Mouse (Mus musculus): ENCODE measurements around the gene Derl3.
"Not testable (repeated sequence)": the region's sequence is repeated elsewhere in the genome, so short reads cannot be mapped to it uniquely, and the experiment has no call there.

Derl3 gene

DNA sequence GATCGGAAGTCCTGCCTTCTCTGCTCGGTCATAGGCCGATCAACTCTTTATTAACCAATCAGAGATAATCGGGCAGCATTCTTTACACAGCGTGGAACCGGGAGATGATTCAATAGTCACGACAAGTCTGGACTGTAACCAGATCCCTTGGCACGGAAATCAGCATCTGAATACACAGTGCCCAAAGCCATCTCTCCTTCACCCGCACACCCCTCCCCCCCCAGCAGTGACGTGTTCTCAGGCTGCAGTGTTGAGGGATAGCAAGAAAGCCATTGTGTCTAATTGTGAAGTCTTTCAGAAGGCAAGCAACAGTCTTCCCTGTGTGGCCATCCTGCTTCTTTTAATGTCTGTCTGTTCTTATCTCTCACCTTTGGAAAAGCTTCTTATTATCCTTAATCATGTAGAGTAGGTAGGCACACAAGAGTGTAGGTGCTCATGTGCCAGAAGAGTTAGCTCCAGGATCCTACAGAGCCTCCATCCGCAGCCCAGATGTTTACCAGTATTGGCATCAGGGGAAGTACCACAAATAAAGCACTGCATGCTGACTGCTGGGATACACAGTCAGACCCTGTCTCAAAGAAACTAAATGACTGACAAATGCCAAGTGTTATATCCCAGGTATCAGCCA, 20.2 kb upstream of the Derl3 start:
- DNase-seq (ENCODE audit: low read depth, low spot score), result peak; percentile 40

DNA sequence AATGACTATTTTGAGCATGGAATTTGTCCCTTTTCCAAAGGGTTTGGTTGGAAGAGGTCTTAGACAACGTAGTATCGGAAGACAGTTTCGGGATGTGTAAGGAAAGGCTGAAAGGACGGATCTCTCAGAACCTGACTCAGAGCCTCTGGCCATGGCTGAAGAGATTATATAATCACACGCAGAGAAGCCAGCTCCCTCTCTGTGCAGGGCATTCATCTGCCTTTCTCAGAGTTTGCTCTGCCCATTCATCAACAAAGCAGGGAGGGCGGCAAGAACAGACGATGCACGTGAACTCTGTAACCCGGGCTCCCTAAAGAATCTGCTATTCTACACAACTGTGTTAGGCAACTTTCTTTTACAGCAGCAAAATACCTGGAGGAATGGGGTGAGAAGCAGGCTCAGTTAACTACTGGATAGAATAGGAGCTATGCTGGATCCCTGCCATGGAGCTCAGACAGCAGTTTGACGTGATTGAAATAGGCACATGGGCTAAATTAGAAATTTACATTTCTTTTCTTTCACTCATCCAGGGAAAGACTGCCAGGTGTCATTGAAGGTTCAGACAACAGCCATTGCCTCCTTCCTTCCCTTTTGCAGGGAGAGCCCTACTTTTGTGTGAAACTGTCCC, 19.6 kb upstream of the Derl3 start:
- DNase-seq (ENCODE audit: low read depth, low spot score), result no peak

DNA sequence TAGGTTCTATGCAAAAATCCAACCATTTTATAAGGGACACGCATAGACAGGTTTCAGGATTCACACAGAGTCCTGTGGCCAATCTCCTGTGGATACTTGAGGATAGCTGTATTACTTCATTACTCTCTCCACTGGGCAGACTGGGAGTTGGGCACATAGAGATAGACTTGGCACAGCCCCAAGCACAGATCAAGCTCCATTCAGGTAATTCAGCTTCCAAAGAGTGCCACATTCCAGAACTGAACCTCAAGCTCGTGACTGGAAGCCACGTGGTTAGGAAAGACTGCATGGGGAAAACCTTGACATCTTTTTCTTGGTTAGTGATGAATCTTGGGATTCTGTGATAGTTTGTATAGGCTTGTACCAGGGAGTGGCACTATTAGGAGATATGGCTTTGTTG, 14.4 kb upstream of the Derl3 start:
- no peak for DNase-seq (ENCODE audit: low read depth, low spot score)

DNA sequence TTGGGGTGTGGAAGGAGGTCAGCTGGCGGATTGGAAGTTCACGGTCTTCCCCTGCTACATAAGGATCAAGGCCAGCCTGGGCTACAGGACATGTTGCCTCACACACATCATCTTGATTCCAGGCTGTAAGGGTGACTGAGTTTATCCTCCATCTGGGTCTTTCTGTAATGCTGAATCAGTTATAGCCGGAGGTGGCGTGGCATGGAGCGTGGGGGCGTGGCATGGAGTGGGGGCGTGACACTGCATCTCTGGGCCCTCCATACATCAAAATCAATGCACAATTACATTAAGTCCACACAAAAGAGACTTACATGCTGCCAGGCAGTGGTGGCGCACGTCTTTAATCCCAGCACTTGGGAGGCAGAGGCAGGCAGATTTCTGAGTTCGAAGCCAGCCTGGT, 12.9 kb upstream of the Derl3 start:
- DNase-seq (ENCODE audit: low read depth, low spot score), result no peak

GRCm38 (mm10) chr10:75880771-75881577, 12.2 kb upstream of the Derl3 start:
- no peak for DNase-seq (ENCODE audit: low read depth, low spot score)

DNA sequence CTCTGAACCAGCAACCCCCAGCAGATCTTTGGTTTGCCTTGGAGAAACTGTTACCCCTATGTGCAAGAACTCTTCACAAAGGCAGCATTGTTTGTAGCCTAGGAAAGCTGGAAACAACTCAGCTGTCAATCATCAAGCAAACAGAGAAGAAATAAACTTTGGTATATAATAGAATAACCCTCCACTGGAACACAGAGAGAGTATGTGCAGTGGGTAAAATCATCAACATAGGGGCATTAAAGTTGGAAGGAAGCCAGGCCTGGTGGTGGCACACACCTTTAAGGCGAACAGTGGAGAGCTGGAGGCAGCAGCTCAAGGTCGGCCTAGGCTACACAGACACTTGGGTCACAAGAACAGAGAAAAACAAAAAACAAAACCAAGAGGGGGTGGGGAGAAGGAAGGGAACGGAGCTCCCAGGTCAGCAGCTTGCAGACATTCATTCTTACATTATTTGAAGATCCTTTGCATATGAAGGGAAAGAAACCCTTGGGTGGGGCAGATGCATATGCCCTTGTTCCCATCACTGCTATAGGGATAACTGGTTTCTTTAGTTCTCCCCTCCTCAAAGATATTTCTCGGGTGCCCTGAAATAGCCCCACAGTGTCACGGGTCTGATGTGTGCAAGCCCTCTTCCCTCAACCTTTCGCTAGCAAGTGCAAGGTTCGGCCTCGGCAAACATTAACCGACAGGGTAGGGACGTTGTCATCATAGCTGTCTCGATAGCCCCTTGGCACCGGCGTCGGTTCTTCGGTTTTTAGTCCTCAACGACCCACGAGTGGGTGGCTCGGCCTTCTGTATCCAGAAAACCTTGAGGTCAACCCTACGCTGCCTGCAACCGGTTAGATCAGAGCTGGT, 11.4 kb upstream of the Derl3 start:
- no peak for DNase-seq (ENCODE audit: low read depth, low spot score)

GRCm38 (mm10) chr10:75882433-75883231, 10.6 kb upstream of the Derl3 start:
- DNase-seq (ENCODE audit: low read depth, low spot score), result no peak

DNA sequence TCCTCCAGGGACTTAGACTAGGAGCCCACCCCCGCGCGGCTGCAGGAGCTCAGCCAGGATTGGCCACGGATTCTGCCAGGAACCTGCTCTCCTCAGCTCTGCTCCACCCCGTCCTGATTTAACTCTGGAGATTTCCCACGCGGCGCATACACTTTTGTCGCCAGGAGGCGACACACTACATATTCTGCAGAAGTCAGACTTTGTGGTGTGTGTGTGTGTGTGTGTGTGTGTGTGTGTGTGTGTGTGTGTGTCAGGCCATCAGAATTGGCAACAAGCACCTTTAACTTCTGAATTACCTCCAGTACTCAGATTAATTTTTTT, 10.0 kb upstream of the Derl3 start:
- DNase-seq (ENCODE audit: low read depth, low spot score), result peak; percentile 81

GRCm38 (mm10) chr10:75884742-75885141, 8.5 kb upstream of the Derl3 start:
- DNase-seq (ENCODE audit: low read depth, low spot score), result no peak

- not testable (repeated sequence) for DNase-seq (ENCODE audit: low read depth, low spot score)
Measured at GRCm38 (mm10) chr10:75887504-75887903, 5.7 kb upstream of the Derl3 start.

- DNase-seq (ENCODE audit: low read depth, low spot score), result no peak
Measured at GRCm38 (mm10) chr10:75889406-75890153, 3.6 kb upstream of the Derl3 start.

DNA sequence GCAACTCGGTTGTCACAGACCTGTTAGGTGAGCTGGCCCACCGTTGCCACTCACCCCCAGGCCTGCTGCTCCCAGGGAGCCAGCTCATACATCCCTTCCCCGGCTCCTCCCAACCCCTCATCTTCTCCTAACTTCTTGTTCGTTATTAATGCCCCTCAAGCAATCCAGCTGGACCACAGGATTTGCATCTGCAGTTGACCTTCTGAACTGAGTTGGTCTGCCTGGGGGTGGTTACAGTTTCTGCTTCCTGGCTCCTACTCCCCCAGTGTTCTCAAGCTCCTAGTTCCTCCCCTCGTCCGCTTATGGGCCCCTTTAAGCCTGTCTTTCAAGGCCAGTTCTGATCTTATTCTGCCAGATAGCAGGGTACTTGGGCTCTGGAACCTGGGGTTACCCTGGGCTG, 1.4 kb downstream of the Derl3 start:
- no peak for DNase-seq (ENCODE audit: low read depth, low spot score)

GRCm38 (mm10) chr10:75895730-75896129, 2.5 kb downstream of the Derl3 start:
- peak; percentile 28 for DNase-seq (ENCODE audit: low read depth, low spot score)

- no peak for DNase-seq (ENCODE audit: low read depth, low spot score)
Measured at GRCm38 (mm10) chr10:75896208-75896607, 3.0 kb downstream of the Derl3 start.

GRCm38 (mm10) chr10:75897373-75897772, 4.2 kb downstream of the Derl3 start:
- peak; percentile 68 for DNase-seq (ENCODE audit: low read depth, low spot score)

- no peak for DNase-seq (ENCODE audit: low read depth, low spot score)
Measured at GRCm38 (mm10) chr10:75898039-75898564, 4.9 kb downstream of the Derl3 start.

GRCm38 (mm10) chr10:75898846-75899245, 5.6 kb downstream of the Derl3 start:
- DNase-seq (ENCODE audit: low read depth, low spot score), result no peak

DNA sequence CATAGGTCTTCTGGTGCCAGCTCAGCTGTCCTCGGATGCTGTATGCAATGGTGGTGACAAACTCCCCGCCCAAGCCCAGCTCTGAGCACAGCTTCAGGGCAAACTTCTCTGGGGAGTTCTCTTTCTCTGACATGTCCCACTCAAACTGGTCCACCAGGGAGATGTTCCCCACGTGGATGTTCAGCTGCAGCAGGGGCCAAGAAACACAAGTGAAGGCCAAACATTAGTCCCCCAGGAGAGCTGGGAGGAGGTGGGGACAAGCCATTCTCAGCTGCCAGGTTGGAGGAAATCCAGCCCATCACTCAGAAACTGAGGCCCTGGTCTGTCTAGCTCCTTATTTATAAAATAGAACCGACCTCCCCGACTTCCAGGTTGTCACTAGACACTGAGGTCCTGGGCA, 11.2 kb downstream of the Derl3 start:
- DNase-seq (ENCODE audit: low read depth, low spot score), result no peak

GRCm38 (mm10) chr10:75906882-75907281, 13.7 kb downstream of the Derl3 start:
- DNase-seq (ENCODE audit: low read depth, low spot score), result no peak

DNA sequence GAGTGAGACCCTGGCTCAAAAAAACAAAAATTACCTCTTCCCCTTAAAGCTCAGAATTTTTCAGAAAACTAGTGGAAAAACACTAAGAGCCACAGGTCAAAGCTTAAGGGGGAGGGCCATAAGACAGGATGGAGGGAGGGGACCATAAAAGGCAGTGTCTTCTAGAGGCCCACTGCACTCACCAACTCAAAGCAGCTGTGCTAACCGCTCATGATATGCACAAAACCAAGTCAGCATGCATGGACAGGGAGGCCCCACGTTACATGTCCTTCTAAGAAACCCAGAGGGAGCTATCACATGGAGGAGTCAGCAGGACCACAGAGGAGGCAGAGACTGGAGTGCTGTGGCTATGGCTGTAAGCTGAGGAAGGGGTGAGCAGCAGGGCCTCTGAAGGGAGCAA, 17.5 kb downstream of the Derl3 start:
- DNase-seq (ENCODE audit: low read depth, low spot score), result no peak

Measured in CD4-positive, CD25-positive, alpha-beta regulatory T cell, adult 2 months (primary cell).